Mouse (Mus musculus) megakaryocyte progenitor cell, adult 5-6 weeks (primary cell): Measurements from ENCODE around the gene Slc32a1. TPM values are rescaled to one million over a fixed set of nuclear protein-coding genes. Genes with fewer than 3 reads are reported as not detected.
A peak's percentile ranks its signal among the peaks of the same experiment; 100 is the strongest.

Experiments
- ATAC-seq: replicated peaks from 2 replicates; pipeline ENCODE4 v1.8.0; 2016; ENCODE audit warnings: mild to moderate bottlenecking, moderate TSS enrichment, inconsistent platforms; ENCODE audit not compliant: poor library complexity
- total RNA-seq, 2 experiments: library from RNA; stranded (forward) in 1 of 2; stranded (reverse) in 1 of 2; fragments of 157-497, 149-512 nt in 1 of 2; fragments of 200-1000 nt in 1 of 2; gene quantifications; 2 replicates each; pipeline versions ENCODE4 v1.2.3 to v1.2.4; 2015 to 2017

The Slc32a1 gene
- total RNA-seq (2015) (0.05 TPM in 1 of 2 replicates, not detected in the other), total RNA-seq (2017) (0.04 TPM in 1 of 2 replicates, not detected in the other)

- no peak for ATAC-seq
Measured at GRCm38 (mm10) chr2:158610488-158611325, at the start of gene Slc32a1. TSS of gene Slc32a1 (plus strand) at chr2:158610767.

GRCm38 (mm10) chr2:158560801-158561200 is 49.8 kb upstream of the Slc32a1 start:
- ATAC-seq = no peak

GRCm38 (mm10) chr2:158561371-158562144 is 49.0 kb upstream of the Slc32a1 start:
- 0 out of 2 replicates have a peak, but pooled peaks have one; percentile 26 for ATAC-seq

- peak; percentile 93 for ATAC-seq
Measured at GRCm38 (mm10) chr2:158570421-158571081, 40.0 kb upstream of the Slc32a1 start.

- ATAC-seq = no peak
Measured at GRCm38 (mm10) chr2:158579979-158580378, 30.6 kb upstream of the Slc32a1 start.

GRCm38 (mm10) chr2:158584621-158585358 is 25.8 kb upstream of the Slc32a1 start:
- ATAC-seq = peak; percentile 75

- ATAC-seq = no peak
Measured at GRCm38 (mm10) chr2:158588524-158589271, 21.9 kb upstream of the Slc32a1 start.

GRCm38 (mm10) chr2:158590495-158590894 is 20.1 kb upstream of the Slc32a1 start:
- peak; percentile 68 for ATAC-seq

- ATAC-seq = no peak
Measured at GRCm38 (mm10) chr2:158591286-158591685, 19.3 kb upstream of the Slc32a1 start.

GRCm38 (mm10) chr2:158593371-158593770 is 17.2 kb upstream of the Slc32a1 start:
- ATAC-seq = no peak

- peak; percentile 68 for ATAC-seq
Measured at GRCm38 (mm10) chr2:158595103-158595502, 15.5 kb upstream of the Slc32a1 start.

GRCm38 (mm10) chr2:158595577-158595976 is 15.0 kb upstream of the Slc32a1 start:
- ATAC-seq = no peak

- ATAC-seq = peak; percentile 87
Measured at GRCm38 (mm10) chr2:158596803-158597202, 13.8 kb upstream of the Slc32a1 start.

GRCm38 (mm10) chr2:158600517-158600916 is 10.1 kb upstream of the Slc32a1 start:
- no peak for ATAC-seq

GRCm38 (mm10) chr2:158601326-158601725 is 9.2 kb upstream of the Slc32a1 start:
- no peak for ATAC-seq

- no peak for ATAC-seq
Measured at GRCm38 (mm10) chr2:158602663-158603062, 7.9 kb upstream of the Slc32a1 start.

- ATAC-seq = peak; percentile 70
Measured at GRCm38 (mm10) chr2:158606511-158606964, 4.0 kb upstream of the Slc32a1 start.

- ATAC-seq = no peak
Measured at GRCm38 (mm10) chr2:158609681-158610080, 886 bp upstream of the Slc32a1 start.

GRCm38 (mm10) chr2:158611326-158611719 is 756 bp downstream of the Slc32a1 start:
- no peak for ATAC-seq
